Mouse (Mus musculus) hindbrain, embryonic 14.5 days (tissue): ENCODE measurements around the gene Ldhb. TPM values are rescaled to one million over a fixed set of nuclear protein-coding genes. Genes with fewer than 3 reads are reported as not detected.

Experiments
- ATAC-seq: fragments of 200-750 bp; cut with Nextera tagmentation; 2 replicates; pipeline ENCODE4 v1.8.0; 2017; ENCODE audit warnings: moderate number of reproducible peaks, mild to moderate bottlenecking, moderate TSS enrichment, moderate library complexity; ENCODE audit not compliant: low FRiP score
- DNase-seq: peaks from one replicate; pipeline ENCODE4 v3.0.0-alpha.2; 2015; ENCODE audit warnings: low spot score
- H3K27ac ChIP-seq: fragments of 300-500 bp; sonication (generic); 2 replicates; pipeline ENCODE4 v1.5.1; 2014; ENCODE audit warnings: mild to moderate bottlenecking, moderate library complexity
- H3K27me3 ChIP-seq: fragments of 300-500 bp; sonication (generic); 2 replicates; pipeline ENCODE4 v1.6.1; 2014; ENCODE audit warnings: mild to moderate bottlenecking, low read length, mixed read lengths; ENCODE audit not compliant: control insufficient read depth, insufficient read depth
- H3K36me3 ChIP-seq: fragments of 300-500 bp; sonication (generic); replicated peaks from 2 replicates; pipeline ENCODE4 v1.6.1; 2014; ENCODE audit not compliant: control insufficient read depth, insufficient read depth
- H3K4me1 ChIP-seq: fragments of 300-500 bp; sonication (generic); replicated peaks from 2 replicates; pipeline ENCODE4 v1.6.1; 2014; ENCODE audit warnings: antibody characterized with exemption, low read length, mixed read lengths; ENCODE audit not compliant: control insufficient read depth, insufficient read depth
- H3K4me2 ChIP-seq: fragments of 300-500 bp; sonication (generic); replicated peaks from 2 replicates; pipeline ENCODE4 v1.6.1; 2014; ENCODE audit warnings: mild to moderate bottlenecking, moderate library complexity
- H3K4me3 ChIP-seq: fragments of 300-500 bp; sonication (generic); replicated peaks from 2 replicates; pipeline ENCODE4 v1.5.1; 2014; ENCODE audit warnings: mild to moderate bottlenecking, low read length
- H3K9ac ChIP-seq: fragments of 300-500 bp; sonication (generic); 2 replicates; pipeline ENCODE4 v1.6.1; 2014
- H3K9me3 ChIP-seq: fragments of 300-500 bp; sonication (generic); 2 replicates; pipeline ENCODE4 v1.6.1; 2016; ENCODE audit warnings: low read length; ENCODE audit not compliant: control insufficient read depth
- WGBS: fragments of 180-500 bp; shearing (Covaris S2); extraction: QIAGEN DNeasy Blood & Tissue Kit; methylation state at CpG from one replicate; pipeline ENCODE4 v1.1.7; 2014; 5-methylcytosine and 5-hydroxymethylcytosine counted together
- polyA plus RNA-seq: library from polyadenylated mRNA; unstranded; fragments of >200 nt; fragmentation: Nextera tagmentation; extraction: Ambion mirVana; gene quantifications from 2 replicates; pipeline ENCODE4 v1.2.1, GENCODE M21; 2014

The Ldhb gene
- polyA plus RNA-seq, 1 experiment from 2014 or later = 499 TPM

- no peaks in the 10 kb centered on the region for H3K9me3 ChIP-seq
- no peaks in the 10 kb centered on the region for H3K36me3 ChIP-seq
- no peak overlapping the region for H3K4me2 ChIP-seq
- no peak overlapping the region for H3K9ac ChIP-seq
- H3K4me1 ChIP-seq = no peaks in the 10 kb centered on the region
- 63% methylated on average over 4 of the region's 4 CpGs for WGBS
- ATAC-seq (0 out of 2 replicates have a peak, but pooled peaks have one; percentile 72), DNase-seq (peak; percentile 27)
- no peak overlapping the region for H3K4me3 ChIP-seq
- no peaks in the 10 kb centered on the region for H3K27me3 ChIP-seq
- no peak overlapping the region for H3K27ac ChIP-seq
Measured at GRCm38 (mm10) chr6:142469602-142470001, 38.2 kb downstream of the Ldhb start.

GRCm38 (mm10) chr6:142462194-142462593, 45.6 kb downstream of the Ldhb start:
- Histone ChIP-seq H3K27me3 (no peaks in the 10 kb centered on the region), H3K36me3 (no peaks in the 10 kb centered on the region), H3K4me1 (no peaks in the 10 kb centered on the region; the same call in 1 of the 2 replicates), H3K9ac (no peak overlapping the region), H3K9me3 (no peaks in the 10 kb centered on the region), H3K4me3 (no peak overlapping the region), H3K27ac (no peak overlapping the region), H3K4me2 (no peak overlapping the region)
- no peak for ATAC-seq
- 77% methylated on average over 6 of the region's 6 CpGs for WGBS
- DNase-seq = no peak

GRCm38 (mm10) chr6:142459017-142459678, 48.6 kb downstream of the Ldhb start:
- H3K4me2 ChIP-seq = no peak overlapping the region
- no peaks in the 10 kb centered on the region for H3K27me3 ChIP-seq
- H3K9me3 ChIP-seq = no peaks in the 10 kb centered on the region
- H3K27ac ChIP-seq = no peak overlapping the region
- H3K4me3 ChIP-seq = no peak overlapping the region
- H3K4me1 ChIP-seq = no peaks in the 10 kb centered on the region; the same call in 1 of the 2 replicates
- ATAC-seq = peak; percentile 69; the same call in 1 of the 2 replicates
- 58% methylated on average over 14 of the region's 14 CpGs for WGBS
- DNase-seq = peak; percentile 32
- H3K9ac ChIP-seq = no peak overlapping the region
- no peaks in the 10 kb centered on the region for H3K36me3 ChIP-seq

GRCm38 (mm10) chr6:142458010-142458409, 49.7 kb downstream of the Ldhb start:
- 33% methylated on average over 7 of the region's 7 CpGs for WGBS
- DNase-seq = no peak
- Histone ChIP-seq H3K36me3 (no peaks in the 10 kb centered on the region), H3K4me3 (no peak overlapping the region), H3K4me2 (no peak overlapping the region), H3K9me3 (no peaks in the 10 kb centered on the region), H3K4me1 (no peaks in the 10 kb centered on the region; the same call in 1 of the 2 replicates), H3K9ac (no peak overlapping the region), H3K27ac (no peak overlapping the region), H3K27me3 (no peaks in the 10 kb centered on the region)
- ATAC-seq = peak; percentile 58; the same call in 1 of the 2 replicates

- H3K4me1 ChIP-seq = no peaks in the 10 kb centered on the region; the same call in 1 of the 2 replicates
- H3K27me3 ChIP-seq = no peaks in the 10 kb centered on the region
- ATAC-seq (no peak), DNase-seq (no peak)
- H3K4me2 ChIP-seq = no peak overlapping the region
- no peak overlapping the region for H3K27ac ChIP-seq
- H3K4me3 ChIP-seq = no peak overlapping the region
- no peaks in the 10 kb centered on the region for H3K9me3 ChIP-seq
- WGBS = 69% methylated on average over 7 of the region's 7 CpGs
- no peak overlapping the region for H3K9ac ChIP-seq
- no peaks in the 10 kb centered on the region for H3K36me3 ChIP-seq
Measured at GRCm38 (mm10) chr6:142455314-142455996, 52.3 kb downstream of the Ldhb start.

- Histone ChIP-seq H3K9me3 (no peaks in the 10 kb centered on the region), H3K36me3 (no peaks in the 10 kb centered on the region), H3K9ac (no peak overlapping the region), H3K27me3 (no peaks in the 10 kb centered on the region), H3K27ac (no peak overlapping the region), H3K4me2 (no peak overlapping the region), H3K4me3 (no peak overlapping the region), H3K4me1 (no peaks in the 10 kb centered on the region; the same call in 1 of the 2 replicates)
- DNase-seq = no peak
- ATAC-seq = no peak
- WGBS = 86% methylated on average over 2 of the region's 2 CpGs
Measured at GRCm38 (mm10) chr6:142453311-142453710, 54.4 kb downstream of the Ldhb start.

GRCm38 (mm10) chr6:142451381-142451780, 56.4 kb downstream of the Ldhb start:
- Histone ChIP-seq H3K27me3 (no peaks in the 10 kb centered on the region), H3K36me3 (no peaks in the 10 kb centered on the region), H3K9ac (no peak overlapping the region), H3K4me3 (no peak overlapping the region), H3K4me2 (no peak overlapping the region), H3K27ac (no peak overlapping the region), H3K4me1 (no peaks in the 10 kb centered on the region), H3K9me3 (no peaks in the 10 kb centered on the region)
- WGBS = 86% methylated on average over 12 of the region's 12 CpGs
- DNase-seq (no peak), ATAC-seq (no peak)

Other genes with a start within 250 kb of the Ldhb start
- not detected in 2 replicates for gene Iapp, start 209.5 kb downstream of the Ldhb start, polyA plus RNA-seq
- gene Slco1a5, start 185.0 kb downstream of the Ldhb start, polyA plus RNA-seq = 0.40 and 0.75 TPM in 2 replicates
- gene Pyroxd1, start 162.3 kb downstream of the Ldhb start, polyA plus RNA-seq = 20.3 and 21.1 TPM in 2 replicates
- 27.2 and 28.4 TPM in 2 replicates for gene Recql, start 120.9 kb downstream of the Ldhb start, polyA plus RNA-seq
- gene Golt1b, start 120.7 kb downstream of the Ldhb start, polyA plus RNA-seq = 82.7 and 84.3 TPM in 2 replicates
- 1.7 and 3.2 TPM in 2 replicates for gene Spx, start 94.5 kb downstream of the Ldhb start, polyA plus RNA-seq
- 0.07 TPM in 1 of 2 replicates, not detected in the other for gene Gys2, start 34.8 kb downstream of the Ldhb start, polyA plus RNA-seq
- gene Kcnj8, start 63.7 kb upstream of the Ldhb start, polyA plus RNA-seq = 12.4 and 12.9 TPM in 2 replicates
- gene Abcc9, start 194.4 kb upstream of the Ldhb start, polyA plus RNA-seq = 4.6 and 4.9 TPM in 2 replicates
- 202 and 219 TPM in 2 replicates for gene Cmas, start 248.7 kb upstream of the Ldhb start, polyA plus RNA-seq